Mouse (Mus musculus): ENCODE measurements at regions not wholly inside any gene's neighbourhood (a gene's known extent, or its start where the extent isn't known, plus 50 kb on each side); places are given as distances from the start of the nearest gene placed in this dataset.

DNA sequence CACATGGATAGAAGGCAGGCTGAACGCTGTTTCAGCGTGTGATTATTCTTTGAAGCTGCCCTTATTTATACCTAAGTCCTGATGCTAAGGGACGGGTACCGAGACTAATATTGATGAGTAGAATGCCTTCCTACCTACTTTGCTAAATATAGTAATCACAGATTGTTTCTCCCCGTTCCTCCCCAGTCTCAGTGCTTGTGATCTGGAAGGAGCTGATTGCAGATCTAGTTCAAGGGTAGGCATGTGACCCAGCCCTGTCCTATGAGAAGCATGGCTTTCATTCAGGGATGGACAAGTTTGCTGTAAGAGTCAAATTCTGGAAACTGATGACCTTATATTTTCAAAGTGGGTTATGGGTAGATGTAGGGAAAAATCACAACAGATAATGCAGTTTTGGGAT, 67.7 kb upstream of the Eif4g2 start:
- DNase-seq (ENCODE audit: low spot score in 2 of 2): no peak
- no peak overlapping the region for H3K27ac ChIP-seq
- no peak for TF ChIP-seq CTCF (conservative IDR thresholded peaks at IDR 0.05)
- H3K4me3 ChIP-seq: no peak overlapping the region

- DNase-seq (ENCODE audit: low spot score in 2 of 2): no peak
- H3K27ac ChIP-seq: no peak overlapping the region
- no peak overlapping the region for H3K4me3 ChIP-seq
- no peak for TF ChIP-seq CTCF (conservative IDR thresholded peaks at IDR 0.05)
Measured at GRCm38 (mm10) chr7:111150115-111150514, 67.3 kb upstream of the Eif4g2 start.

GRCm38 (mm10) chr7:111147593-111147992, 64.8 kb upstream of the Eif4g2 start:
- no peak for TF ChIP-seq CTCF (conservative IDR thresholded peaks at IDR 0.05)
- Histone ChIP-seq H3K4me3 (no peak overlapping the region), H3K27ac (no peak overlapping the region)
- no peak for DNase-seq (ENCODE audit: low spot score in 2 of 2)

DNA sequence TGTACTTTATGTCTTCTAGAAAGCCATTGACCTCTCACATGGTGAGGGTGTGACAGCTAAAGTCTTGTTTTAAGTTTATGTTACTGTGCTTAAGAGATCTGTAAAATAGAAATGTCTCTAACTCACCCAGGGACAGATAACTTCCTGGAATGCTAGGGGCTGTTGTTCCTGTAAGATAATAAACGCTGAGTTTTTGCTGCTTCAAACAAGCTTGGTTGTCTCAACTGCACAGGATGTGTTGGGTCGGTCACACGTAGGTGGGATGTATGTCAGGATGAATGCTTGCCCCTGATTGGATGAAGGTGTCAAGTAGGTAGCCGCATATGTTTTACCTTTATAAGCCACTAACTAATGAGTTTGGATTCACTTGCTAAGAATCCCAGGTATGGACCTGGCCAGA, 63.8 kb upstream of the Eif4g2 start:
- no peak overlapping the region for H3K27ac ChIP-seq
- no peak overlapping the region for H3K4me3 ChIP-seq
- no peak for TF ChIP-seq CTCF (conservative IDR thresholded peaks at IDR 0.05)
- no peak for DNase-seq (ENCODE audit: low spot score in 2 of 2)

GRCm38 (mm10) chr7:111144216-111144615, 61.4 kb upstream of the Eif4g2 start:
- Histone ChIP-seq H3K4me3 (no peak overlapping the region), H3K27ac (no peak overlapping the region)
- no peak for TF ChIP-seq CTCF (conservative IDR thresholded peaks at IDR 0.05)
- DNase-seq (ENCODE audit: low spot score in 2 of 2): no peak

DNA sequence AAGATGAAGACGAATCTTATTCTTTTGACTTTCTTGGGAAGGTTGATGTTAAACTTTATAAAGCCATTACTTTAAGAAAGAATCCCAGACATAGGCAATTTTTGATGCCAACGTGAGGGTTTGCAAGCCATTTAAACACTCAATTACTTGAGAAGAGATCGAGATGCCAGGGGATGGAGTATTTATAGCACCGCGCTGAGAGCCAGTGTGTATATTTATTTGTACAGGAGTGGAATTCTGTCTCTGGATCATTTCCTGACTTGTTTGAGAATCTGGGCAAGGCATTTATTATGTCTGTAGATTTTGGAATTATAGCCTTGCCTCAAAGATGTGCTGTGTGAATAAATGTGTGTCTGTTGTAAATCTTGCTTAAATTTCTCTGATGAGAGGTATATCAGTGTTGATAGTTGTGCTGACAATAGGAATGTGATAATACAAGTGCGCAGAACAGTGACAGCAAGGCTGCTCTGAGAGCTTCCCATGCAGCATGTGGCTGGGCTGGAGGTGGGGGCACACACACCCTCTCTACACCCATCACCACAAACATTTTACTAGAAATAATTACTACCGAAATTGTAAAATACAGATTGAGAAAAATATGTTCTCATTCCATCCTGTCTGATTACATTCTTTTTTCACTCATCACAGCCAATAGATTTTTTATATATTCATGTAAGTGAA, 58.6 kb upstream of the Eif4g2 start:
- TF ChIP-seq CTCF (conservative IDR thresholded peaks at IDR 0.05): no peak
- no peak for DNase-seq (ENCODE audit: low spot score in 2 of 2)
- Histone ChIP-seq H3K4me3 (no peak overlapping the region), H3K27ac (no peak overlapping the region)

DNA sequence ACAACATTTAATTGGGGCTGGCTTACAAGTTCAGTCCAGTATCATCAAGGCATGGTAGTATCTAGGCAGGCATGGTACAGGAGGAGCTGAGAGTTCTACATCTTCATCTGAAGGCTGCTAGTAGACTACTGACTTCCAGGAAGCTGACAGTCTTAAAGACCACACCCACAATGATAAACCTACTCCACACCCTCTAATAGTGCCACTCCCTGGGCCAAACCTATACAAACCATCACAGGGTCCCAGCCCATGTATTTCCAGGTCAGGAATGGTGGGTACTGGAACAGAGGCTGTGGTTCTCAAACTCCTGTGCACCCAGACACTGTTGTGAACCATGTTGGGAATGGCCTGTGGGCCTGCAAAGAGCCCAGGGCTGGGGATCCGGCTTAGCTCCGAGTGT, 55.2 kb upstream of the Eif4g2 start:
- DNase-seq (ENCODE audit: low spot score in 2 of 2): no peak
- no peak overlapping the region for H3K27ac ChIP-seq

GRCm38 (mm10) chr7:111136066-111136639, 53.3 kb upstream of the Eif4g2 start:
- no peak overlapping the region for H3K27ac ChIP-seq
- DNase-seq (ENCODE audit: low spot score in 2 of 2): no peak
- no peak overlapping the region for H3K4me3 ChIP-seq
- no peak for TF ChIP-seq CTCF (conservative IDR thresholded peaks at IDR 0.05)

More for the DNA sequence above, 55.2 kb upstream of the Eif4g2 start:
- no peak overlapping the region for H3K4me3 ChIP-seq
- no peak for TF ChIP-seq CTCF (conservative IDR thresholded peaks at IDR 0.05)

DNA sequence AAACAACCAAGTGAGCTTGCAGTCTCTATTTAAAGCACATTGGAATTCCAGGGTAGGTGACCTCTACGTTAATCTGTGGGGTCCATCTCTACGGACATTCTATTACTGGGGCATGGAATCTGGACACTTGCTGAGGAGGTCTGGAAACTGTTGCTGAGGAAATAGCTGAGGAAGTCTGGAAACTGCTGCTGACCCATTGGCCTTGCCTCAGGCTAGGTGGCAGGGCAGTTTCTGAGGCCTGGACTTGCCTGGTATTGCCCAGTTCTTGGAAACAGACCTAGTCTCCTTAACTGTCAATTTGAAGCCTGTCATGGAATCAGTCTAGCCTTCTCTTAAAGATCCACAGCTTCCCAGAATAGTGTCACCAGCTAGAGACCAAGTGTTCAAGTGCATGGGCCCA, 51.7 kb upstream of the Eif4g2 start:
- TF ChIP-seq CTCF (conservative IDR thresholded peaks at IDR 0.05): no peak
- Histone ChIP-seq H3K27ac (no peak overlapping the region), H3K4me3 (no peak overlapping the region)
- DNase-seq (ENCODE audit: low spot score in 2 of 2): no peak
